Mouse (Mus musculus) granulocyte monocyte progenitor cell, adult 5-6 weeks (primary cell): ENCODE data around the gene Hpca. TPM values are rescaled to one million over a fixed set of nuclear protein-coding genes. Genes with fewer than 3 reads are reported as not detected.

Experiments used
- ATAC-seq: replicated peaks from 2 replicates; pipeline ENCODE4 v1.8.0; 2016; ENCODE audit warnings: mild to moderate bottlenecking, moderate TSS enrichment, inconsistent platforms; ENCODE audit not compliant: poor library complexity, severe bottlenecking
- total RNA-seq, 2 experiments: library from RNA; stranded (forward) in 1 of 2; stranded (reverse) in 1 of 2; fragments of 200-712, 200-1000 nt in 1 of 2; fragments of >200 nt in 1 of 2; fragmentation: Nextera tagmentation in 1 of 2; gene quantifications; 2 replicates each; pipeline ENCODE4 v1.2.3; 2014 to 2017

Hpca gene
- total RNA-seq, 2 experiments from 2014 or later: not detected

GRCm38 (mm10) chr4:129065688-129066236 lies 56.1 kb downstream of the Hpca start:
- peak; percentile 66 for ATAC-seq

- ATAC-seq: no peak
Observed at GRCm38 (mm10) chr4:129062281-129063075, 59.4 kb downstream of the Hpca start.

Other genes with a start within 250 kb of the Hpca start
- gene Trim62, start 238.5 kb downstream of the Hpca start, total RNA-seq (2014; fragmentation: Nextera tagmentation): 0.34 and 2.1 TPM in 2 replicates
- 0.10 and 0.30 TPM in 2 replicates for gene Trim62, start 238.5 kb downstream of the Hpca start, total RNA-seq (2017)
- 3.3 and 9.7 TPM in 2 replicates for gene Azin2, start 159.6 kb downstream of the Hpca start, total RNA-seq (2014; fragmentation: Nextera tagmentation)
- gene Azin2, start 159.6 kb downstream of the Hpca start, total RNA-seq (2017): 0.21 and 0.95 TPM in 2 replicates
- gene Ak2, start 130.1 kb downstream of the Hpca start, total RNA-seq (2014; fragmentation: Nextera tagmentation): 166 and 176 TPM in 2 replicates
- gene Ak2, start 130.1 kb downstream of the Hpca start, total RNA-seq (2017): 169 and 186 TPM in 2 replicates
- 30.6 and 31.7 TPM in 2 replicates for gene Rnf19b, start 63.8 kb downstream of the Hpca start, total RNA-seq (2014; fragmentation: Nextera tagmentation)
- gene Rnf19b, start 63.8 kb downstream of the Hpca start, total RNA-seq (2017): 54.3 and 75.1 TPM in 2 replicates
- gene Tmem54, start 16.5 kb downstream of the Hpca start, total RNA-seq (2014; fragmentation: Nextera tagmentation): not detected in 2 replicates
- gene Tmem54, start 16.5 kb downstream of the Hpca start, total RNA-seq (2017): not detected in 2 replicates
- gene Fndc5, start 15.0 kb upstream of the Hpca start, total RNA-seq (2014; fragmentation: Nextera tagmentation): not detected in 2 replicates
- gene Fndc5, start 15.0 kb upstream of the Hpca start, total RNA-seq (2017): not detected in 2 replicates
- 20.8 and 30.0 TPM in 2 replicates for gene S100pbp, start 67.7 kb upstream of the Hpca start, total RNA-seq (2014; fragmentation: Nextera tagmentation)
- 14.8 and 18.3 TPM in 2 replicates for gene S100pbp, start 67.7 kb upstream of the Hpca start, total RNA-seq (2017)
- 42.7 and 44.3 TPM in 2 replicates for gene Yars, start 67.7 kb upstream of the Hpca start, total RNA-seq (2014; fragmentation: Nextera tagmentation)
- 56.7 and 64.5 TPM in 2 replicates for gene Yars, start 67.7 kb upstream of the Hpca start, total RNA-seq (2017)
- gene C77080, start 139.4 kb upstream of the Hpca start, total RNA-seq (2014; fragmentation: Nextera tagmentation): 0.32 and 0.88 TPM in 2 replicates
- gene C77080, start 139.4 kb upstream of the Hpca start, total RNA-seq (2017): 0.05 TPM in 1 of 2 replicates, not detected in the other
- not detected in 2 replicates for gene Sync, start 165.6 kb upstream of the Hpca start, total RNA-seq (2014; fragmentation: Nextera tagmentation)
- gene Sync, start 165.6 kb upstream of the Hpca start, total RNA-seq (2017): not detected in 2 replicates
- gene Rbbp4, start 213.3 kb upstream of the Hpca start, total RNA-seq (2014; fragmentation: Nextera tagmentation): 160 and 220 TPM in 2 replicates
- gene Rbbp4, start 213.3 kb upstream of the Hpca start, total RNA-seq (2017): 133 and 136 TPM in 2 replicates
- gene Zbtb8os, start 213.7 kb upstream of the Hpca start, total RNA-seq (2014; fragmentation: Nextera tagmentation): 87.7 and 90.3 TPM in 2 replicates
- 67.3 and 124 TPM in 2 replicates for gene Zbtb8os, start 213.7 kb upstream of the Hpca start, total RNA-seq (2017)